Mouse (Mus musculus): Measurements from ENCODE around the gene Aktip.

GRCm38 (mm10) chr8:91114910-91115309 is 84.9 kb downstream of the Aktip start:
- no peak for TF ChIP-seq USF1 (IDR thresholded peaks at IDR 0.05; ENCODE audit: low read depth, low read length)
- TF ChIP-seq CTCF (conservative IDR thresholded peaks at IDR 0.05 in 1 of 2, IDR thresholded peaks at IDR 0.05 in 1 of 2; ENCODE audit: low read depth in 2 of 2, low read length in 2 of 2), result no peak
- TF ChIP-seq MAFK (IDR thresholded peaks at IDR 0.05; ENCODE audit: insufficient replicate concordance, low read length), result no peak
- TF ChIP-seq MAX (IDR thresholded peaks at IDR 0.05; ENCODE audit: low read length), result no peak
- TF ChIP-seq UBTF (IDR thresholded peaks at IDR 0.05; ENCODE audit: low read depth, low read length), result no peak
- TF ChIP-seq NRF1 (IDR thresholded peaks at IDR 0.05; ENCODE audit: low read depth, low read length), result no peak
- no peak for TF ChIP-seq POLR2A (IDR thresholded peaks at IDR 0.05; ENCODE audit: low read depth, low read length)
- TF ChIP-seq MXI1 (IDR thresholded peaks at IDR 0.05; ENCODE audit: low read depth, low read length), result no peak
- no peak for TF ChIP-seq ZNF384 (IDR thresholded peaks at IDR 0.05; ENCODE audit: low read depth, low read length)
- TF ChIP-seq ETS1 (conservative IDR thresholded peaks at IDR 0.05; ENCODE audit: low read depth, low read length), result no peak
- no peak for TF ChIP-seq ELF1 (IDR thresholded peaks at IDR 0.05; ENCODE audit: low read depth, low read length)
- no peak for TF ChIP-seq NELFE (IDR thresholded peaks at IDR 0.05; ENCODE audit: low read depth, low read length)
- TF ChIP-seq CHD2 (IDR thresholded peaks at IDR 0.05; ENCODE audit: low read length), result no peak
- no peak for TF ChIP-seq ZKSCAN1 (IDR thresholded peaks at IDR 0.05; ENCODE audit: borderline replicate concordance, low read depth, low read length)
